Mouse (Mus musculus) heart, adult 2 months (tissue): ENCODE results near the gene Ddx42.

Experiments used
- CTCF ChIP-seq: fragments of 200-600 bp; IDR thresholded peaks from 2 replicates; pipeline ENCODE4 v1.8.1; 2022; ENCODE audit warnings: antibody characterized with exemption, mild to moderate bottlenecking, moderate library complexity
- POLR2A ChIP-seq: fragments of 200-500 bp; IDR thresholded peaks from 2 replicates; pipeline ENCODE4 v1.6.1; 2011; ENCODE audit warnings: mild to moderate bottlenecking, low read depth, low read length, control low read depth; ENCODE audit not compliant: insufficient read depth

DNA sequence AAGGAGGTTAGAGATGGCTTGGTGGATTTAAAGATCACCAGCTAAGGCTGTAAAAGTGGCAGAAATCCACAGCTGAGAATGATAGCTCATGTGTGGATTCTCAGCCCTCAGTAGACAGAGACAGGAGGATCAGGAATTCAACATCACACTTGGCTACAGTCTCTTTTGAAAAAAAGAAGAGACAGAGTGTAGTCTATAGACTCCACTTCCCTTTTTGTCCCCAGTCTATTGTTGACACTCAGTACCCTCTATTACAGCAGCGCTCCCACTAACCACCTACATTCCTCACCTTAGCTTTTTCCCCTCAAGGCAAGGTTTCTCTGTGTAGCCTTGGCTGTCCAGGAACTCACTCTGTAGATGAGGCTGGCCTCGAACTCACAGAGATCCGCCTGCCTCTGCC lies 25.0 kb upstream of the Ddx42 start:
- TF ChIP-seq POLR2A (no peak), CTCF (no peak)
